Mouse (Mus musculus): ENCODE results near the gene Tmem150b.

- TF ChIP-seq CTCF (IDR thresholded peaks at IDR 0.05; ENCODE audit: control insufficient read depth, insufficient read depth, low read length) (no peak), POLR2A (IDR thresholded peaks at IDR 0.05; ENCODE audit: borderline replicate concordance, control insufficient read depth, low read depth, low read length) (no peak)
Measured at GRCm38 (mm10) chr7:4716955-4717354, 8.1 kb downstream of the Tmem150b start.

All from bone marrow, adult 2 months (tissue).